Comparison of ENCODE assay signal across 9 mouse cellular contexts in the genomic region with DNA sequence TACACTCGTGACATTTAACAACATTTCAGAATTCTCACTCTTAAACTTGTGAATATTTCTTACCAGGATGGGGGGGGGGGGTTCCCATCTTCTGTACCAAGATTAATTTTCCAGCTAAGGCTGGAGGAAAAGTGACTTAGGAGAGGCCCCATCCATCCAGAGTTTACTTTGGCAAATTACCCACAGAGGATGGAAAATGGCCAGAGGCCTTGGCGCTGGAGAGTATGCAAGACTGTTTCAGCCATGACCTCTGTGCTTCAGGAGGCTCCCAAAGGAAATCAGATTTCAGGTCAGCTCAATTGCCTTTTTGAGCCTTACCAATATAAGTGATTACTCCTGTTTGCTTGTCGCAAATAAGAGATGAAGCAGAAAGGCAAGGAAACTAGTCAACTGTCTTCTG.
DNase-seq lines count a peak whose midpoint lies in the region; ATAC-seq lines count a peak whose summit lies in the region.
"Had no signal": no experiment of that assay in that cellular context is flagged by ENCODE, and none has a peak within 500 bp of the region (broad histone marks: within the 10 kb centered on the region; RNA-seq: fewer than 3 reads in every experiment).

No protein-coding gene starts in this region.

- no peak for ATAC-seq in midbrain, embryonic 16.5 days
- ATAC-seq: Patski had no signal

- peak; percentile 61 to 65 for DNase-seq in cerebellum, postnatal 10 days
- DNase-seq in cerebellum, adult 9-10 months, result no peak
- DNase-seq in adrenal gland, postnatal 36 days, result peak; percentile 83 to 87
- peak; percentile 75 to 80 for DNase-seq in heart, postnatal 14 days
- DNase-seq in lung, postnatal 36 days, result peak; percentile 52
- DNase-seq in forebrain, embryonic 10.5 days (ENCODE audit: extremely low spot score, low spot score), result no peak
- DNase-seq in embryo, embryonic 11 days, result no peak

- H3K27me3 ChIP-seq in forebrain, embryonic 10.5 days (ENCODE audit: poor library complexity, severe bottlenecking), result no peaks in the 10 kb centered on the region
- H3K27me3 ChIP-seq in midbrain, embryonic 16.5 days (ENCODE audit: control insufficient read depth, insufficient read depth, low read depth, low read length), result no peaks in the 10 kb centered on the region
- H3K27me3 ChIP-seq: Patski had no signal

- no peaks in the 10 kb centered on the region for H3K4me1 ChIP-seq in forebrain, embryonic 10.5 days
- H3K4me1 ChIP-seq in midbrain, embryonic 16.5 days (ENCODE audit: control insufficient read depth, insufficient read depth, low read length), result no peaks in the 10 kb centered on the region

- H3K36me3 ChIP-seq in forebrain, embryonic 10.5 days (replicated peaks), result no peaks in the 10 kb centered on the region
- no peaks in the 10 kb centered on the region for H3K36me3 ChIP-seq in midbrain, embryonic 16.5 days (ENCODE audit: control insufficient read depth, insufficient read depth, low read length)

- intact Hi-C loops in heart, postnatal 14 days (cut with DNase I), result no loop called here

- H3K9ac ChIP-seq in midbrain, embryonic 16.5 days (ENCODE audit: low read depth, low read length), result no peak overlapping the region

- H3K27ac ChIP-seq in forebrain, embryonic 10.5 days, result no peak overlapping the region
- no peak overlapping the region for H3K27ac ChIP-seq in midbrain, embryonic 16.5 days (ENCODE audit: low read length)

- no peak overlapping the region for H3K4me3 ChIP-seq in forebrain, embryonic 10.5 days
- no peak overlapping the region for H3K4me3 ChIP-seq in midbrain, embryonic 16.5 days (ENCODE audit: low read depth, low read length)

- no peaks in the 10 kb centered on the region for H3K9me3 ChIP-seq in forebrain, embryonic 10.5 days
- H3K9me3 ChIP-seq in midbrain, embryonic 16.5 days (replicated peaks; ENCODE audit: control insufficient read depth, low read length, poor library complexity, severe bottlenecking), result no peaks in the 10 kb centered on the region

- H3K4me2 ChIP-seq in midbrain, embryonic 16.5 days (ENCODE audit: low read length), result no peak overlapping the region

- 73% methylated on average over 3 of the region's 3 CpGs for WGBS in forebrain, embryonic 10.5 days
- 92% methylated on average over 3 of the region's 3 CpGs for WGBS in midbrain, embryonic 16.5 days

Comparison
In these comparisons a context has a peak if more than half of its experiments do, and no peak if none do; other contexts are left out.
1. DNase-seq: peak in cerebellum, postnatal 10 days (2 of 2), adrenal gland, postnatal 36 days (2 of 2), heart, postnatal 14 days (2 of 2) and lung, postnatal 36 days (single experiment); none in cerebellum, adult 9-10 months (single experiment), forebrain, embryonic 10.5 days (single experiment) and embryo, embryonic 11 days (single experiment).